Mouse (Mus musculus) layer of hippocampus, postnatal 25 days (tissue): ENCODE measurements around the gene Mrpl53. TPM values are rescaled to one million over a fixed set of nuclear protein-coding genes. Genes with fewer than 3 reads are reported as not detected.
"Not testable (repeated sequence)": the region's sequence is repeated elsewhere in the genome, so short reads cannot be mapped to it uniquely, and the experiment has no call there.

Experiments
- DNase-seq, 2 experiments: peaks; one replicate each; pipeline ENCODE4 v3.0.0; 2022; ENCODE audit warnings: mixed read lengths in 2 of 2, low spot score in 1 of 2; ENCODE audit errors: extremely low spot score in 1 of 2
- microRNA-seq, 2 experiments: library from miRNA; unstranded; fragments of <30 nt; microRNA quantifications; one replicate each; pipeline ENCODE4 v1.2.0; 2021
- total RNA-seq, 2 experiments: library from RNA; stranded (reverse); gene quantifications; 2 replicates each; pipeline ENCODE4 v1.2.3; 2021

The Mrpl53 gene
- total RNA-seq, 2 experiments from 2014 or later = 67.0 to 67.7 TPM

GRCm38 (mm10) chr6:83142886-83143285 is 34.0 kb downstream of the Mrpl53 start:
- no peak for DNase-seq

GRCm38 (mm10) chr6:83145209-83145608 is 36.4 kb downstream of the Mrpl53 start:
- DNase-seq = no peak

- no peak for DNase-seq
Measured at GRCm38 (mm10) chr6:83145805-83146204, 37.0 kb downstream of the Mrpl53 start.

GRCm38 (mm10) chr6:83147280-83147679 is 38.4 kb downstream of the Mrpl53 start:
- DNase-seq = no peak

GRCm38 (mm10) chr6:83151721-83152120 is 42.9 kb downstream of the Mrpl53 start:
- DNase-seq = no peak

- no peak for DNase-seq
Measured at GRCm38 (mm10) chr6:83153038-83153437, 44.2 kb downstream of the Mrpl53 start.

GRCm38 (mm10) chr6:83153485-83153884 is 44.6 kb downstream of the Mrpl53 start:
- DNase-seq = no peak

- no peak for DNase-seq
Measured at GRCm38 (mm10) chr6:83155552-83156238, 46.9 kb downstream of the Mrpl53 start.

- peak; percentile 61 to 71 for DNase-seq
Measured at GRCm38 (mm10) chr6:83156259-83156684, 47.4 kb downstream of the Mrpl53 start, which contains the start of the genes Wdr54 and 1700003E16Rik. TSS of gene Wdr54 (minus strand) at chr6:83156397. TSS of gene 1700003E16Rik (plus strand) at chr6:83156404.

- not testable (repeated sequence) for DNase-seq
Measured at GRCm38 (mm10) chr6:83159456-83159855, 50.6 kb downstream of the Mrpl53 start.

Small RNA genes lying within 50 kb of the gene (microRNA-seq; reads per million reads assigned to microRNA genes)
- 0 reads per million in 2 experiments for gene Mir3470a

Other genes with a start within 250 kb of the Mrpl53 start
- 10 to 100 TPM; 37.8 to 37.9 TPM for gene Sema4f, start 169.3 kb upstream of the Mrpl53 start, total RNA-seq
- gene M1ap, start 162.1 kb upstream of the Mrpl53 start, total RNA-seq = under 1 TPM in 1 of 2 experiments, not detected in 1; 0.34 TPM
- gene Dok1, start 75.6 kb upstream of the Mrpl53 start, total RNA-seq = 1 to 10 TPM; 1.9 to 2.5 TPM
- gene Loxl3, start 74.9 kb upstream of the Mrpl53 start, total RNA-seq = 1 to 10 TPM; 3.3 to 3.9 TPM
- 100 to 1,000 TPM; 115 to 121 TPM for gene Aup1, start 54.5 kb upstream of the Mrpl53 start, total RNA-seq
- gene Htra2, start 53.8 kb upstream of the Mrpl53 start, total RNA-seq = 10 to 100 TPM; 51.8 to 52.7 TPM
- 1 to 10 TPM in 1 of 2 experiments, under 1 TPM in 1; 0.81 to 1.1 TPM for gene Dqx1, start 51.2 kb upstream of the Mrpl53 start, total RNA-seq
- gene Tlx2, start 38.7 kb upstream of the Mrpl53 start, total RNA-seq = not detected
- gene Pcgf1, start 31.2 kb upstream of the Mrpl53 start, total RNA-seq = 10 to 100 TPM; 30.3 to 33.0 TPM
- gene Lbx2, start 22.7 kb upstream of the Mrpl53 start, total RNA-seq = under 1 TPM in 1 of 2 experiments, not detected in 1; 0.77 TPM
- 10 to 100 TPM in 1 of 2 experiments, 1 to 10 TPM in 1; 5.8 to 10.7 TPM for gene Ccdc142, start 7.4 kb upstream of the Mrpl53 start, total RNA-seq
- 1 to 10 TPM; 5.4 to 8.2 TPM for gene Gm42688, start 7.4 kb upstream of the Mrpl53 start, total RNA-seq
- gene Mogs, start 6.5 kb downstream of the Mrpl53 start, total RNA-seq = 10 to 100 TPM; 25.7 to 28.9 TPM
- 10 to 100 TPM; 54.3 to 58.0 TPM for gene Wbp1, start 12.5 kb downstream of the Mrpl53 start, total RNA-seq
- 10 to 100 TPM; 24.0 to 26.2 TPM for gene Ino80b, start 16.4 kb downstream of the Mrpl53 start, total RNA-seq
- 10 to 100 TPM; 83.6 to 93.5 TPM for gene Rtkn, start 26.4 kb downstream of the Mrpl53 start, total RNA-seq
- 10 to 100 TPM; 25.1 to 28.4 TPM for gene Wdr54, start 47.4 kb downstream of the Mrpl53 start, total RNA-seq
- gene 1700003E16Rik, start 47.4 kb downstream of the Mrpl53 start, total RNA-seq = 10 to 100 TPM; 22.1 to 25.0 TPM
- 100 to 1,000 TPM; 371 to 399 TPM for gene Dctn1, start 56.9 kb downstream of the Mrpl53 start, total RNA-seq
- under 1 TPM; 0.30 to 0.66 TPM for gene Slc4a5, start 110.8 kb downstream of the Mrpl53 start, total RNA-seq
- 1 to 10 TPM; 5.3 to 7.2 TPM for gene Mthfd2, start 216.9 kb downstream of the Mrpl53 start, total RNA-seq
- 10 to 100 TPM; 19.3 to 19.5 TPM for gene Mob1a, start 217.0 kb downstream of the Mrpl53 start, total RNA-seq
- gene Bola3, start 240.1 kb downstream of the Mrpl53 start, total RNA-seq = 10 to 100 TPM; 49.2 to 51.6 TPM